Mouse (Mus musculus) liver, embryonic 12.5 days (tissue): Measurements from ENCODE around the gene Zfp683. TPM values are rescaled to one million over a fixed set of nuclear protein-coding genes. Genes with fewer than 3 reads are reported as not detected.

Experiments
- ATAC-seq: fragments of 200-750 bp; cut with Nextera tagmentation; 2 replicates; pipeline ENCODE4 v1.8.0; 2017; ENCODE audit warnings: moderate number of reproducible peaks, mild to moderate bottlenecking, moderate library complexity
- H3K27ac ChIP-seq: fragments of 300-500 bp; sonication (generic); 2 replicates; pipeline ENCODE4 v1.5.1; 2016; ENCODE audit warnings: mild to moderate bottlenecking
- H3K27me3 ChIP-seq: fragments of 300-500 bp; sonication (generic); replicated peaks from 2 replicates; pipeline ENCODE4 v1.6.1; 2016; ENCODE audit warnings: mild to moderate bottlenecking, moderate library complexity
- H3K36me3 ChIP-seq: fragments of 300-500 bp; sonication (generic); 2 replicates; pipeline ENCODE4 v1.6.1; 2016; ENCODE audit warnings: mild to moderate bottlenecking, moderate library complexity
- H3K4me1 ChIP-seq: fragments of 300-500 bp; sonication (generic); 2 replicates; pipeline ENCODE4 v1.6.1; 2016
- H3K4me2 ChIP-seq: fragments of 300-500 bp; sonication (generic); 2 replicates; pipeline ENCODE4 v1.6.1; 2016; ENCODE audit warnings: mild to moderate bottlenecking, moderate library complexity
- H3K4me3 ChIP-seq: fragments of 300-500 bp; sonication (generic); 2 replicates; pipeline ENCODE4 v1.5.1; 2016; ENCODE audit warnings: mild to moderate bottlenecking, moderate library complexity
- H3K9ac ChIP-seq: fragments of 300-500 bp; sonication (generic); 2 replicates; pipeline ENCODE4 v1.6.1; 2016; ENCODE audit warnings: mild to moderate bottlenecking, moderate library complexity
- H3K9me3 ChIP-seq: fragments of 300-500 bp; sonication (generic); replicated peaks from 2 replicates; pipeline ENCODE4 v1.6.1; 2016; ENCODE audit warnings: mild to moderate bottlenecking, moderate library complexity
- WGBS: fragments of 180-500 bp; shearing (Covaris S2); methylation state at CpG from one replicate; pipeline ENCODE4 v1.1.7; 2016; ENCODE audit not compliant: insufficient replicate concordance; 5-methylcytosine and 5-hydroxymethylcytosine counted together
- polyA plus RNA-seq: library from polyadenylated mRNA; unstranded; fragments of >200 nt; fragmentation: Nextera tagmentation; extraction: Ambion mirVana; gene quantifications from 2 replicates; pipeline ENCODE4 v1.2.1, GENCODE M21; 2016

Zfp683 gene
- polyA plus RNA-seq, 1 experiment from 2014 or later, result not detected

- Histone ChIP-seq H3K27me3 (peaks cover 19% of the 10 kb centered on the region), H3K27ac (no peak overlapping the region), H3K4me1 (peaks cover 29% of the 10 kb centered on the region), H3K4me3 (peak overlapping the region; percentile 21), H3K9ac (no peak overlapping the region), H3K4me2 (peak overlapping the region; percentile 50), H3K9me3 (no peaks in the 10 kb centered on the region), H3K36me3 (no peaks in the 10 kb centered on the region)
- 16% methylated on average over 14 of the region's 14 CpGs for WGBS
- no peak for ATAC-seq
Measured at GRCm38 (mm10) chr4:134058166-134058715, 4.6 kb downstream of the Zfp683 start.

GRCm38 (mm10) chr4:134058908-134059307, 5.3 kb downstream of the Zfp683 start:
- Histone ChIP-seq H3K9ac (no peak overlapping the region), H3K9me3 (no peaks in the 10 kb centered on the region), H3K36me3 (no peaks in the 10 kb centered on the region), H3K27ac (no peak overlapping the region), H3K4me2 (peak overlapping the region; percentile 50; the same call in 1 of the 2 replicates), H3K4me1 (peaks cover 29% of the 10 kb centered on the region), H3K27me3 (peaks cover 25% of the 10 kb centered on the region), H3K4me3 (no peak overlapping the region)
- 51% methylated on average over 6 of the region's 6 CpGs for WGBS
- ATAC-seq, result no peak

GRCm38 (mm10) chr4:134060135-134060865, 6.7 kb downstream of the Zfp683 start, which contains the start of gene Crybg2:
Gene Crybg2 (plus strand): TSS chr4:134060815.
- no peak for ATAC-seq
- 54% methylated on average over 28 of the region's 28 CpGs for WGBS
- H3K27ac ChIP-seq, result no peak within 1 kb of the TSS
- no peaks in the 10 kb centered on the region for H3K36me3 ChIP-seq
- peaks cover 29% of the 10 kb centered on the region for H3K4me1 ChIP-seq
- peak within 1 kb of the TSS; percentile 15; the same call in 1 of the 2 replicates for H3K4me2 ChIP-seq
- no peaks in the 10 kb centered on the region for H3K9me3 ChIP-seq
- no peak within 1 kb of the TSS for H3K9ac ChIP-seq
- H3K27me3 ChIP-seq, result peaks cover 39% of the 10 kb centered on the region
- H3K4me3 ChIP-seq, result no peak within 1 kb of the TSS

- H3K4me3 ChIP-seq, result no peak overlapping the region
- 50% methylated on average over 18 of the region's 18 CpGs for WGBS
- H3K27me3 ChIP-seq, result peaks cover 48% of the 10 kb centered on the region
- H3K9ac ChIP-seq, result no peak overlapping the region
- no peaks in the 10 kb centered on the region for H3K36me3 ChIP-seq
- no peak overlapping the region for H3K27ac ChIP-seq
- no peaks in the 10 kb centered on the region for H3K9me3 ChIP-seq
- ATAC-seq, result no peak
- peaks cover 29% of the 10 kb centered on the region for H3K4me1 ChIP-seq
- no peak overlapping the region for H3K4me2 ChIP-seq
Measured at GRCm38 (mm10) chr4:134061166-134061830, 7.7 kb downstream of the Zfp683 start.

GRCm38 (mm10) chr4:134061944-134062446, 8.4 kb downstream of the Zfp683 start:
- Histone ChIP-seq H3K9me3 (no peaks in the 10 kb centered on the region), H3K4me1 (peaks cover 29% of the 10 kb centered on the region), H3K4me2 (no peak overlapping the region; the same call in 1 of the 2 replicates), H3K4me3 (no peak overlapping the region), H3K9ac (no peak overlapping the region), H3K27me3 (peaks cover 55% of the 10 kb centered on the region), H3K36me3 (no peaks in the 10 kb centered on the region), H3K27ac (no peak overlapping the region)
- peak; percentile 38 for ATAC-seq
- 31% methylated on average over 8 of the region's 8 CpGs for WGBS

- Histone ChIP-seq H3K36me3 (no peaks in the 10 kb centered on the region), H3K4me2 (no peak overlapping the region; the same call in 1 of the 2 replicates), H3K27ac (no peak overlapping the region), H3K4me3 (no peak overlapping the region), H3K9ac (no peak overlapping the region), H3K27me3 (peaks cover 61% of the 10 kb centered on the region), H3K4me1 (peaks cover 29% of the 10 kb centered on the region), H3K9me3 (no peaks in the 10 kb centered on the region)
- WGBS, result 36% methylated on average over 5 of the region's 8 CpGs
- ATAC-seq, result 0 out of 2 replicates have a peak, but pooled peaks have one; percentile 6
Measured at GRCm38 (mm10) chr4:134062561-134062960, 8.9 kb downstream of the Zfp683 start.

GRCm38 (mm10) chr4:134065431-134066004, 11.9 kb downstream of the Zfp683 start:
- H3K27ac ChIP-seq, result no peak overlapping the region
- no peaks in the 10 kb centered on the region for H3K36me3 ChIP-seq
- no peak overlapping the region for H3K9ac ChIP-seq
- no peak overlapping the region for H3K4me3 ChIP-seq
- no peak overlapping the region for H3K4me2 ChIP-seq
- H3K4me1 ChIP-seq, result peaks cover 20% of the 10 kb centered on the region
- no peak for ATAC-seq
- 30% methylated on average over 23 of the region's 23 CpGs for WGBS
- H3K9me3 ChIP-seq, result no peaks in the 10 kb centered on the region
- peaks cover 54% of the 10 kb centered on the region for H3K27me3 ChIP-seq

GRCm38 (mm10) chr4:134067383-134067782, 13.7 kb downstream of the Zfp683 start:
- Histone ChIP-seq H3K27ac (no peak overlapping the region), H3K4me3 (no peak overlapping the region), H3K27me3 (peaks cover 47% of the 10 kb centered on the region), H3K36me3 (no peaks in the 10 kb centered on the region), H3K9ac (no peak overlapping the region), H3K4me1 (peaks cover 7% of the 10 kb centered on the region), H3K9me3 (no peaks in the 10 kb centered on the region), H3K4me2 (no peak overlapping the region)
- 78% methylated on average over 8 of the region's 8 CpGs for WGBS
- ATAC-seq, result no peak

GRCm38 (mm10) chr4:134067833-134068544, 14.4 kb downstream of the Zfp683 start:
- no peaks in the 10 kb centered on the region for H3K9me3 ChIP-seq
- peaks cover 1% of the 10 kb centered on the region for H3K4me1 ChIP-seq
- H3K27me3 ChIP-seq, result peaks cover 49% of the 10 kb centered on the region
- 61% methylated on average over 7 of the region's 7 CpGs for WGBS
- H3K36me3 ChIP-seq, result no peaks in the 10 kb centered on the region
- no peak overlapping the region for H3K27ac ChIP-seq
- H3K4me3 ChIP-seq, result no peak overlapping the region
- H3K4me2 ChIP-seq, result no peak overlapping the region
- H3K9ac ChIP-seq, result no peak overlapping the region
- ATAC-seq, result no peak

- Histone ChIP-seq H3K4me1 (no peaks in the 10 kb centered on the region), H3K9me3 (no peaks in the 10 kb centered on the region), H3K27me3 (peaks cover 42% of the 10 kb centered on the region), H3K9ac (no peak overlapping the region), H3K4me2 (no peak overlapping the region), H3K4me3 (no peak overlapping the region), H3K36me3 (no peaks in the 10 kb centered on the region), H3K27ac (no peak overlapping the region)
- ATAC-seq, result no peak
- whole genome bisulfite sequencing, result 64% methylated on average over 4 of the region's 4 CpGs
Measured at GRCm38 (mm10) chr4:134068793-134069580, 15.3 kb downstream of the Zfp683 start.

- no peaks in the 10 kb centered on the region for H3K36me3 ChIP-seq
- H3K4me2 ChIP-seq, result no peak overlapping the region
- WGBS, result 21% methylated on average over 3 of the region's 3 CpGs
- H3K27me3 ChIP-seq, result peaks cover 27% of the 10 kb centered on the region
- ATAC-seq, result no peak
- peaks cover 20% of the 10 kb centered on the region for H3K4me1 ChIP-seq
- H3K9ac ChIP-seq, result no peak overlapping the region
- H3K4me3 ChIP-seq, result no peak overlapping the region
- H3K27ac ChIP-seq, result no peak overlapping the region
- H3K9me3 ChIP-seq, result no peaks in the 10 kb centered on the region
Measured at GRCm38 (mm10) chr4:134078694-134079093, 25.1 kb downstream of the Zfp683 start.
